ENCODE assay signal across 24 mouse cellular contexts in genomic region chr1:186797991-186798390, GRCm38 (mm10). TPM values are rescaled to one million over a fixed set of nuclear protein-coding genes. Genes with fewer than 3 reads are reported as not detected.
DNase-seq lines count a peak whose midpoint lies in the region; ATAC-seq and TF ChIP-seq lines count a peak whose summit lies in the region.
"Had no signal": no experiment of that assay in that cellular context is flagged by ENCODE, and none has a peak within 500 bp of the region (broad histone marks: within the 10 kb centered on the region; RNA-seq: fewer than 3 reads in every experiment).

No protein-coding gene starts in this region.

- DNase-seq in forebrain, embryonic 14.5 days (ENCODE audit: low spot score) = peak; percentile 14
- DNase-seq in kidney, postnatal 0 days (ENCODE audit: low spot score) = peak; percentile 40
- no peak for DNase-seq in kidney, postnatal 36 days
- peak; percentile 23 for DNase-seq in brain, embryonic 14.5 days (ENCODE audit: low read depth)
- DNase-seq in retina, postnatal 1 day = peak; percentile 73
- DNase-seq in left cerebral cortex, adult 11 months (ENCODE audit: low spot score) = no peak
- DNase-seq: adrenal gland, adult 8-10 months; adrenal gland, postnatal 25 days; B cell, adult 2 months; cerebellum, adult 11-12 months; cerebellum, adult 2 months; cerebellum, adult 9-10 months; cerebellum, postnatal 10 days; cerebellum, postnatal 25 days; forebrain, postnatal 0 days had no signal

- H3K4me1 ChIP-seq in forebrain, embryonic 14.5 days (ENCODE audit: control insufficient read depth, insufficient read depth, low read length) = no peaks in the 10 kb centered on the region
- H3K4me1 ChIP-seq in forebrain, embryonic 16.5 days (replicated peaks; ENCODE audit: control insufficient read depth, insufficient read depth, low read length) = no peaks in the 10 kb centered on the region
- no peaks in the 10 kb centered on the region for H3K4me1 ChIP-seq in kidney, postnatal 0 days (replicated peaks; ENCODE audit: insufficient read depth, low read length)
- H3K4me1 ChIP-seq: embryonic facial prominence, embryonic 10.5 days; embryonic facial prominence, embryonic 12.5 days; forebrain, embryonic 13.5 days had no signal

- no peak overlapping the region for H3K9ac ChIP-seq in forebrain, embryonic 14.5 days (ENCODE audit: low read length)
- H3K9ac ChIP-seq in forebrain, embryonic 16.5 days (replicated peaks; ENCODE audit: low read depth, low read length) = no peak overlapping the region
- no peak overlapping the region for H3K9ac ChIP-seq in kidney, postnatal 0 days (ENCODE audit: low read depth, low read length)
- H3K9ac ChIP-seq: embryonic facial prominence, embryonic 12.5 days; forebrain, embryonic 13.5 days; forebrain, postnatal 0 days had no signal

- no peak for TF ChIP-seq POLR2A in brain, embryonic 14.5 days (IDR thresholded peaks at IDR 0.05; ENCODE audit: borderline replicate concordance, extremely low read depth, insufficient read depth, insufficient read length, poor library complexity, severe bottlenecking)

- no peak for ATAC-seq in forebrain, embryonic 14.5 days
- no peak for ATAC-seq in forebrain, embryonic 16.5 days
- ATAC-seq in kidney, postnatal 0 days (replicated peaks; ENCODE audit: low FRiP score, low read depth) = no peak
- ATAC-seq: activated CD4-positive, CD25-positive, alpha-beta regulatory T cell, adult 4 months; CD4-positive, CD25-positive, alpha-beta regulatory T cell, adult 4 months; forebrain, embryonic 13.5 days; forebrain, postnatal 0 days; Patski had no signal

- no peaks in the 10 kb centered on the region for H3K27me3 ChIP-seq in forebrain, embryonic 14.5 days (replicated peaks; ENCODE audit: control insufficient read depth, insufficient read depth, low read length)
- H3K27me3 ChIP-seq in forebrain, embryonic 16.5 days (replicated peaks; ENCODE audit: control insufficient read depth, insufficient read depth, low read length) = no peaks in the 10 kb centered on the region
- H3K27me3 ChIP-seq in kidney, postnatal 0 days (ENCODE audit: insufficient read depth, low read length) = no peaks in the 10 kb centered on the region
- H3K27me3 ChIP-seq: CH12.LX; embryonic facial prominence, embryonic 12.5 days; forebrain, embryonic 13.5 days; Patski had no signal

- no peak overlapping the region for H3K27ac ChIP-seq in forebrain, embryonic 14.5 days (ENCODE audit: low read depth, low read length)
- H3K27ac ChIP-seq in forebrain, embryonic 16.5 days (ENCODE audit: low read length) = no peak overlapping the region
- H3K27ac ChIP-seq in kidney, postnatal 0 days = no peak overlapping the region
- H3K27ac ChIP-seq: embryonic facial prominence, embryonic 10.5 days; embryonic facial prominence, embryonic 12.5 days; forebrain, embryonic 13.5 days had no signal

- no peak overlapping the region for H3K4me3 ChIP-seq in forebrain, embryonic 14.5 days (ENCODE audit: low read depth, low read length)
- H3K4me3 ChIP-seq in forebrain, embryonic 16.5 days (replicated peaks; ENCODE audit: low read length) = no peak overlapping the region
- no peak overlapping the region for H3K4me3 ChIP-seq in kidney, postnatal 0 days (replicated peaks; ENCODE audit: low read depth, low read length)
- H3K4me3 ChIP-seq: embryonic facial prominence, embryonic 10.5 days; embryonic facial prominence, embryonic 12.5 days; forebrain, embryonic 13.5 days had no signal

- no peaks in the 10 kb centered on the region for H3K36me3 ChIP-seq in forebrain, embryonic 14.5 days (ENCODE audit: control insufficient read depth, insufficient read depth, low read length)
- no peaks in the 10 kb centered on the region for H3K36me3 ChIP-seq in forebrain, embryonic 16.5 days (ENCODE audit: control insufficient read depth, insufficient read depth)
- no peaks in the 10 kb centered on the region for H3K36me3 ChIP-seq in kidney, postnatal 0 days (ENCODE audit: insufficient read depth, low read length)
- H3K36me3 ChIP-seq: embryonic facial prominence, embryonic 10.5 days; embryonic facial prominence, embryonic 12.5 days; G1E had no signal

- H3K9me3 ChIP-seq in forebrain, embryonic 14.5 days (replicated peaks; ENCODE audit: control insufficient read depth, low read length) = no peaks in the 10 kb centered on the region
- H3K9me3 ChIP-seq in forebrain, embryonic 16.5 days (ENCODE audit: control insufficient read depth, low read length) = no peaks in the 10 kb centered on the region
- no peaks in the 10 kb centered on the region for H3K9me3 ChIP-seq in kidney, postnatal 0 days (replicated peaks; ENCODE audit: low read length)
- H3K9me3 ChIP-seq: embryonic facial prominence, embryonic 10.5 days; embryonic facial prominence, embryonic 12.5 days; forebrain, embryonic 13.5 days had no signal

- WGBS in forebrain, embryonic 14.5 days = 27% methylated on average over 6 of the region's 6 CpGs
- WGBS in forebrain, embryonic 16.5 days = 25% methylated on average over 6 of the region's 6 CpGs
- 19% methylated on average over 6 of the region's 6 CpGs for WGBS in kidney, postnatal 0 days

- no peak overlapping the region for H3K4me2 ChIP-seq in forebrain, embryonic 14.5 days (ENCODE audit: low read length)
- no peak overlapping the region for H3K4me2 ChIP-seq in forebrain, embryonic 16.5 days (ENCODE audit: low read length)
- no peak overlapping the region for H3K4me2 ChIP-seq in kidney, postnatal 0 days (ENCODE audit: low read length)
- H3K4me2 ChIP-seq: embryonic facial prominence, embryonic 12.5 days; forebrain, embryonic 13.5 days had no signal

- TF ChIP-seq CTCF in kidney, postnatal 0 days (IDR thresholded peaks at IDR 0.05; ENCODE audit: low read depth) = no peak
- TF ChIP-seq CTCF in brain, embryonic 14.5 days (IDR thresholded peaks at IDR 0.05; ENCODE audit: borderline replicate concordance, extremely low read depth, insufficient read depth, insufficient read length) = no peak

RNA-seq across cellular contexts. Expression of gene Rrp15, which starts 48.8 kb away (rescaled TPM):
- polyA plus RNA-seq in forebrain, embryonic 14.5 days (2014; fragmentation: Nextera tagmentation; extraction: Ambion mirVana) = 35.6 and 40.4 TPM in 2 replicates
- polyA plus RNA-seq in forebrain, embryonic 16.5 days (2015; fragmentation: Nextera tagmentation; extraction: Ambion mirVana) = 37.1 and 39.6 TPM in 2 replicates
- polyA plus RNA-seq in kidney, postnatal 0 days (2015; fragmentation: Nextera tagmentation; extraction: Ambion mirVana) = 57.5 and 57.8 TPM in 2 replicates
- 14.8 and 18.7 TPM in 2 replicates for polyA plus RNA-seq in brain, embryonic 14.5 days (2012; rRNA removed)

Comparison
In these comparisons a context has a peak if more than half of its experiments do, and no peak if none do; other contexts are left out.
1. DNase-seq: peak in forebrain, embryonic 14.5 days (single experiment), kidney, postnatal 0 days (single experiment), brain, embryonic 14.5 days (single experiment) and retina, postnatal 1 day (single experiment); none in kidney, postnatal 36 days (0 of 2) and left cerebral cortex, adult 11 months (single experiment).